Mouse (Mus musculus): ENCODE results near the gene Lrch4.

Gene Lrch4

GRCm38 (mm10) chr5:137654746-137655145 is 25.8 kb downstream of the Lrch4 start:
- DNase-seq: no peak

- DNase-seq: peak; percentile 80 to 89
Observed at GRCm38 (mm10) chr5:137656977-137657376, 28.1 kb downstream of the Lrch4 start.

GRCm38 (mm10) chr5:137660064-137660688 is 31.3 kb downstream of the Lrch4 start:
- DNase-seq: peak in 1 of 2 experiments; percentile 59

GRCm38 (mm10) chr5:137663057-137663456 is 34.1 kb downstream of the Lrch4 start:
- no peak for DNase-seq

GRCm38 (mm10) chr5:137668971-137669370 is 40.0 kb downstream of the Lrch4 start:
- DNase-seq: peak in 1 of 2 experiments; percentile 28

GRCm38 (mm10) chr5:137670240-137670639 is 41.3 kb downstream of the Lrch4 start:
- DNase-seq: no peak

- DNase-seq: peak; percentile 90 to 91
Observed at GRCm38 (mm10) chr5:137671443-137672240, 42.7 kb downstream of the Lrch4 start.

GRCm38 (mm10) chr5:137672361-137672760 is 43.4 kb downstream of the Lrch4 start:
- no peak for DNase-seq

GRCm38 (mm10) chr5:137673015-137673414 is 44.1 kb downstream of the Lrch4 start:
- peak in 1 of 2 experiments; percentile 22 for DNase-seq

GRCm38 (mm10) chr5:137674786-137675185 is 45.9 kb downstream of the Lrch4 start:
- peak; percentile 31 to 59 for DNase-seq

GRCm38 (mm10) chr5:137677859-137678258 is 48.9 kb downstream of the Lrch4 start:
- DNase-seq: no peak

GRCm38 (mm10) chr5:137678736-137679135 is 49.8 kb downstream of the Lrch4 start:
- peak; percentile 43 to 71 for DNase-seq

GRCm38 (mm10) chr5:137679726-137680125 is 50.8 kb downstream of the Lrch4 start:
- peak in 1 of 2 experiments; percentile 32 for DNase-seq

- DNase-seq: no peak
Observed at GRCm38 (mm10) chr5:137682526-137682925, 53.6 kb downstream of the Lrch4 start.

- DNase-seq: peak in 1 of 2 experiments; percentile 64
Observed at GRCm38 (mm10) chr5:137683388-137684293, 54.7 kb downstream of the Lrch4 start.

- DNase-seq: peak; percentile 100
Observed at GRCm38 (mm10) chr5:137684294-137685123, 55.6 kb downstream of the Lrch4 start, which contains the start of gene Agfg2. TSS of gene Agfg2 (minus strand) at chr5:137684726.

- DNase-seq: no peak
Observed at GRCm38 (mm10) chr5:137685653-137686052, 56.7 kb downstream of the Lrch4 start.

- DNase-seq: no peak
Observed at GRCm38 (mm10) chr5:137686127-137686790, 57.3 kb downstream of the Lrch4 start.

- no peak for DNase-seq
Observed at GRCm38 (mm10) chr5:137689974-137690373, 61.1 kb downstream of the Lrch4 start.

GRCm38 (mm10) chr5:137690531-137690930 is 61.6 kb downstream of the Lrch4 start:
- peak; percentile 34 to 66 for DNase-seq
